Mouse (Mus musculus): ENCODE data around the gene Arhgap5. TPM values are rescaled to one million over a fixed set of nuclear protein-coding genes. Genes with fewer than 3 reads are reported as not detected.

Arhgap5 gene
- polyA plus RNA-seq, 1 experiment from 2014 or later, result 29.4 TPM

GRCm38 (mm10) chr12:52497209-52497608, 6.6 kb upstream of the Arhgap5 start:
- no peaks in the 10 kb centered on the region for H3K27me3 ChIP-seq (ENCODE audit: insufficient read depth, poor library complexity, severe bottlenecking)
- peaks cover 2% of the 10 kb centered on the region; the same call in 1 of the 2 replicates for H3K4me1 ChIP-seq (replicated peaks)
- no peak for DNase-seq (ENCODE audit: low spot score)
- no peaks in the 10 kb centered on the region for H3K9me3 ChIP-seq
- 83% methylated on average over 3 of the region's 3 CpGs for WGBS
- no peaks in the 10 kb centered on the region for H3K36me3 ChIP-seq
- H3K4me3 ChIP-seq, result no peak overlapping the region
- no peak overlapping the region for H3K27ac ChIP-seq

GRCm38 (mm10) chr12:52500915-52501833, 2.6 kb upstream of the Arhgap5 start:
- WGBS, result 84% methylated on average over 8 of the region's 8 CpGs
- H3K4me1 ChIP-seq (replicated peaks), result peaks cover 23% of the 10 kb centered on the region
- H3K9me3 ChIP-seq, result no peaks in the 10 kb centered on the region
- no peaks in the 10 kb centered on the region for H3K27me3 ChIP-seq (ENCODE audit: insufficient read depth, poor library complexity, severe bottlenecking)
- H3K27ac ChIP-seq, result no peak overlapping the region
- no peaks in the 10 kb centered on the region for H3K36me3 ChIP-seq
- no peak for DNase-seq (ENCODE audit: low spot score)
- H3K4me3 ChIP-seq, result no peak overlapping the region

GRCm38 (mm10) chr12:52502161-52502560, 1.6 kb upstream of the Arhgap5 start:
- Histone ChIP-seq H3K4me1 (replicated peaks) (peaks cover 27% of the 10 kb centered on the region), H3K36me3 (no peaks in the 10 kb centered on the region), H3K27me3 (ENCODE audit: insufficient read depth, poor library complexity, severe bottlenecking) (no peaks in the 10 kb centered on the region), H3K27ac (no peak overlapping the region), H3K4me3 (no peak overlapping the region), H3K9me3 (no peaks in the 10 kb centered on the region)
- 73% methylated on average over 3 of the region's 3 CpGs for WGBS
- no peak for DNase-seq (ENCODE audit: low spot score)

- WGBS, result under 1% methylated on average over 13 of the region's 13 CpGs
- peak overlapping the region; percentile 96 for H3K4me3 ChIP-seq
- no peaks in the 10 kb centered on the region for H3K27me3 ChIP-seq (ENCODE audit: insufficient read depth, poor library complexity, severe bottlenecking)
- H3K4me1 ChIP-seq (replicated peaks), result peaks cover 27% of the 10 kb centered on the region
- H3K9me3 ChIP-seq, result no peaks in the 10 kb centered on the region
- peaks cover 5% of the 10 kb centered on the region; the same call in 1 of the 2 replicates for H3K36me3 ChIP-seq
- no peak for DNase-seq (ENCODE audit: low spot score)
- H3K27ac ChIP-seq, result peak overlapping the region; percentile 99
These were observed 679 bp upstream of the Arhgap5 start for GRCm38 (mm10) chr12:52503131-52503455.

GRCm38 (mm10) chr12:52504331-52505181, 784 bp downstream of the Arhgap5 start:
- Histone ChIP-seq H3K9me3 (no peaks in the 10 kb centered on the region), H3K36me3 (peaks cover 10% of the 10 kb centered on the region), H3K27ac (peak overlapping the region; percentile 99), H3K27me3 (ENCODE audit: insufficient read depth, poor library complexity, severe bottlenecking) (no peaks in the 10 kb centered on the region), H3K4me1 (replicated peaks) (peaks cover 27% of the 10 kb centered on the region), H3K4me3 (peak overlapping the region; percentile 96)
- WGBS, result under 1% methylated on average over 78 of the region's 78 CpGs
- DNase-seq (ENCODE audit: low spot score), result no peak

- WGBS, result 97% methylated on average over 2 of the region's 2 CpGs
- H3K4me3 ChIP-seq, result no peak overlapping the region
- H3K27ac ChIP-seq, result no peak overlapping the region
- H3K9me3 ChIP-seq, result no peaks in the 10 kb centered on the region
- no peaks in the 10 kb centered on the region for H3K27me3 ChIP-seq (ENCODE audit: insufficient read depth, poor library complexity, severe bottlenecking)
- no peak for DNase-seq (ENCODE audit: low spot score)
- no peaks in the 10 kb centered on the region for H3K4me1 ChIP-seq (replicated peaks)
- peaks cover 10% of the 10 kb centered on the region for H3K36me3 ChIP-seq
These were observed 20.9 kb downstream of the Arhgap5 start for GRCm38 (mm10) chr12:52524699-52525098.

- Histone ChIP-seq H3K27ac (no peak overlapping the region), H3K27me3 (ENCODE audit: insufficient read depth, poor library complexity, severe bottlenecking) (no peaks in the 10 kb centered on the region), H3K9me3 (no peaks in the 10 kb centered on the region), H3K4me3 (no peak overlapping the region), H3K36me3 (peaks cover 7% of the 10 kb centered on the region), H3K4me1 (replicated peaks) (no peaks in the 10 kb centered on the region)
- DNase-seq (ENCODE audit: low spot score), result no peak
- 88% methylated on average over 1 of the region's 1 CpGs for WGBS
These were observed 21.7 kb downstream of the Arhgap5 start for GRCm38 (mm10) chr12:52525486-52525885.

- Histone ChIP-seq H3K27ac (no peak overlapping the region), H3K4me3 (no peak overlapping the region), H3K36me3 (peaks cover 10% of the 10 kb centered on the region), H3K9me3 (no peaks in the 10 kb centered on the region), H3K4me1 (replicated peaks) (no peaks in the 10 kb centered on the region), H3K27me3 (ENCODE audit: insufficient read depth, poor library complexity, severe bottlenecking) (no peaks in the 10 kb centered on the region)
- no peak for DNase-seq (ENCODE audit: low spot score)
- 94% methylated on average over 3 of the region's 3 CpGs for WGBS
These were observed 26.0 kb downstream of the Arhgap5 start for GRCm38 (mm10) chr12:52529740-52530139.

- no peaks in the 10 kb centered on the region for H3K9me3 ChIP-seq
These were observed 37.5 kb downstream of the Arhgap5 start for GRCm38 (mm10) chr12:52541294-52541693.

GRCm38 (mm10) chr12:52544532-52544931, 40.8 kb downstream of the Arhgap5 start:
- Histone ChIP-seq H3K27me3 (ENCODE audit: insufficient read depth, poor library complexity, severe bottlenecking) (no peaks in the 10 kb centered on the region), H3K4me1 (replicated peaks) (no peaks in the 10 kb centered on the region), H3K9me3 (no peaks in the 10 kb centered on the region), H3K27ac (no peak overlapping the region), H3K4me3 (no peak overlapping the region), H3K36me3 (no peaks in the 10 kb centered on the region)
- no peak for DNase-seq (ENCODE audit: low spot score)
- WGBS, result 90% methylated on average over 3 of the region's 3 CpGs

More at GRCm38 (mm10) chr12:52541294-52541693, 37.5 kb downstream of the Arhgap5 start:
- DNase-seq (ENCODE audit: low spot score), result no peak
- Histone ChIP-seq H3K36me3 (no peaks in the 10 kb centered on the region), H3K4me1 (replicated peaks) (no peaks in the 10 kb centered on the region), H3K4me3 (no peak overlapping the region), H3K27ac (no peak overlapping the region), H3K27me3 (ENCODE audit: insufficient read depth, poor library complexity, severe bottlenecking) (no peaks in the 10 kb centered on the region)
- 85% methylated on average over 4 of the region's 4 CpGs for WGBS

- H3K9me3 ChIP-seq, result no peaks in the 10 kb centered on the region
- H3K4me1 ChIP-seq (replicated peaks), result no peaks in the 10 kb centered on the region
- H3K27me3 ChIP-seq (ENCODE audit: insufficient read depth, poor library complexity, severe bottlenecking), result no peaks in the 10 kb centered on the region
- no peak overlapping the region for H3K4me3 ChIP-seq
- DNase-seq (ENCODE audit: low spot score), result no peak
- H3K36me3 ChIP-seq, result peaks cover 18% of the 10 kb centered on the region
- no peak overlapping the region for H3K27ac ChIP-seq
- 96% methylated on average over 2 of the region's 2 CpGs for WGBS
These were observed 48.3 kb downstream of the Arhgap5 start for GRCm38 (mm10) chr12:52552085-52552484.

GRCm38 (mm10) chr12:52555188-52555876, 51.6 kb downstream of the Arhgap5 start:
- DNase-seq (ENCODE audit: low spot score), result no peak
- peaks cover 25% of the 10 kb centered on the region for H3K36me3 ChIP-seq
- H3K4me3 ChIP-seq, result no peak overlapping the region
- 85% methylated on average over 3 of the region's 3 CpGs for WGBS
- H3K4me1 ChIP-seq (replicated peaks), result no peaks in the 10 kb centered on the region
- no peaks in the 10 kb centered on the region for H3K9me3 ChIP-seq
- no peaks in the 10 kb centered on the region for H3K27me3 ChIP-seq (ENCODE audit: insufficient read depth, poor library complexity, severe bottlenecking)
- no peak overlapping the region for H3K27ac ChIP-seq

Measured in hindbrain, embryonic 10.5 days (tissue).